Mouse (Mus musculus) fibroblast of lung, adult 2 months (primary cell): ENCODE data around the gene Usp27x.
A peak's percentile ranks its signal among the peaks of the same experiment; 100 is the strongest.

Source experiments
- DNase-seq: peaks from one replicate; pipeline ENCODE4 v3.0.0-alpha.2; 2011; ENCODE audit warnings: low read depth

Usp27x gene

GRCm38 (mm10) chrX:7375716-7376480, at the start of gene Usp27x:
TSS of gene Usp27x (minus strand) at chrX:7375830.
- peak; percentile 54 for DNase-seq

- no peak for DNase-seq
Observed at GRCm38 (mm10) chrX:7422691-7423111, 47.1 kb upstream of the Usp27x start.

- no peak for DNase-seq
Observed at GRCm38 (mm10) chrX:7422166-7422565, 46.5 kb upstream of the Usp27x start.

- DNase-seq = no peak
Observed at GRCm38 (mm10) chrX:7421016-7421415, 45.4 kb upstream of the Usp27x start.

- DNase-seq = no peak
Observed at GRCm38 (mm10) chrX:7416178-7416871, 40.7 kb upstream of the Usp27x start.

DNA sequence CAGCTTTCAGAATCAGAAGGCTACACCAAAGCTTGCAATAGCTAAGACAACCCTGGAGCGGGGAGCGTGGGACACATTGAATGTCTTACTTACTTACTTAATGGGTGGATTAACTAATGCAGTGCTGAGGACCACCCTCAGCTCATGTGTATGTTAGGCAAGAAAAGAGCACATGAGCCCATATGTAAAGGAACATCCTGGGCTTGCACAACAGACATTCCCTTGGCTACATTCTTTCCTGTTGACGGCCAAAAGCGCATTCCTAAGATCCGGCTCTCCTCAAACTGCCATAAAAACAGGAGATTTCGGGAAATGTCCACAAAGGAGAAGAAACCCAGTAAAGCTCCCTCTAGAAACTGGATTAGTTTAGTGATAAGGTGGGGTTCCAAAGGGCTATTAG, 39.7 kb upstream of the Usp27x start:
- no peak for DNase-seq

- no peak for DNase-seq
Observed at GRCm38 (mm10) chrX:7412239-7413033, 36.8 kb upstream of the Usp27x start.

DNA sequence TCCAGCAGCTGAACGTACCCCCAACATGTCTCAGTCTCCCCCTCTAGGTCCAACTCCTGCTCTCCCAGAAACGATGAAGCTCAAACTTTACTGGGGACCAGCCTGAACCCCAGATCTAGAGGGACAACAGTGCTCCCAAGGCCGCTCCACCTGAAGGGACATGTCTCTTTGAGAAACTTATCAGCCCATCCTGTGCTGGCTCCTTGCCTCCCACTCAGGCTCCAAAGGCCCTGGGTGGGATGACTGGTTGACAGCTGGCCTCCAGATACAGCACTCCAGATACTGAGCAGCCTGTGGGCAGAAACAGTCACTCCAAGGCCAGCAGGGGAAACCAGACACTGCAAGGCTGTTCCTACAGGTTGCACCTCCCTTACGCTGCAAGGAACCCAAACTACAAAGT, 956 bp upstream of the Usp27x start:
- DNase-seq = no peak

GRCm38 (mm10) chrX:7375322-7375715, 311 bp downstream of the Usp27x start:
- no peak for DNase-seq

- no peak for DNase-seq
Observed at GRCm38 (mm10) chrX:7325455-7325854, 50.2 kb downstream of the Usp27x start.

DNA sequence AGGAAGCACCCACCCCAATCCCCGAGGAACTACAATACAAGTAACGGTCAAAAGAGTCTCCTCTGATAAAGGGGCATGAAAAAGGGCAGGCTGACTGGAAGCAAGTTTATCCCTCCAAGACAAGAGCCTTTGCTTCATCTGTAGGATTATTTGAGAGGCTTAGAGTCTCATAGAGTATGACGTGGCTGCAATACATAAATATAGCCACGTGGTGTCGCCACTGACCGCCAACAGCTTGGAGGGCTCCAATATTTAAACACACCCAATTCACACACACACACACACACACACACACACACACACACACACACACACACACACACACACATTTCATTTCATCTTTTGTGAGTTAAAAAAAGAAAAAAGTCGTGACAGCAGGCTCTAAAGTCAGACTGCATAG, 53.3 kb downstream of the Usp27x start:
- no peak for DNase-seq
